Mouse (Mus musculus) stomach, embryonic 16.5 days (tissue): ENCODE results near the gene Lin7c. TPM values are rescaled to one million over a fixed set of nuclear protein-coding genes. Genes with fewer than 3 reads are reported as not detected.
"Not testable (repeated sequence)": the region's sequence is repeated elsewhere in the genome, so short reads cannot be mapped to it uniquely, and the experiment has no call there.

Experiments
- ATAC-seq: fragments of 200-750 bp; cut with Nextera tagmentation; 2 replicates; pipeline ENCODE4 v1.8.0; 2017; ENCODE audit warnings: moderate number of reproducible peaks, moderate TSS enrichment; ENCODE audit not compliant: insufficient read depth, low FRiP score
- H3K27ac ChIP-seq: fragments of 300-500 bp; sonication (generic); 2 replicates; pipeline ENCODE4 v1.5.1; 2014; ENCODE audit warnings: low read length
- H3K27me3 ChIP-seq: fragments of 300-500 bp; sonication (generic); 2 replicates; pipeline ENCODE4 v1.6.1; 2014; ENCODE audit warnings: low read length, control low read depth, mixed read lengths; ENCODE audit not compliant: control insufficient read depth, insufficient read depth
- H3K36me3 ChIP-seq: fragments of 300-500 bp; sonication (generic); 2 replicates; pipeline ENCODE4 v1.6.1; 2014; ENCODE audit warnings: low read length; ENCODE audit not compliant: control insufficient read depth, insufficient read depth
- H3K4me1 ChIP-seq: fragments of 300-500 bp; sonication (generic); 2 replicates; pipeline ENCODE4 v1.6.1; 2014; ENCODE audit warnings: low read length, control low read depth, mixed read lengths; ENCODE audit not compliant: control insufficient read depth, insufficient read depth
- H3K4me2 ChIP-seq: fragments of 300-500 bp; sonication (generic); 2 replicates; pipeline ENCODE4 v1.6.1; 2014; ENCODE audit warnings: low read depth, low read length, mixed read lengths
- H3K4me3 ChIP-seq: fragments of 300-500 bp; sonication (generic); replicated peaks from 2 replicates; pipeline ENCODE4 v1.5.1; 2014; ENCODE audit warnings: mild to moderate bottlenecking, low read length
- H3K9ac ChIP-seq: fragments of 300-500 bp; sonication (generic); 2 replicates; pipeline ENCODE4 v1.6.1; 2014; ENCODE audit warnings: low read length
- H3K9me3 ChIP-seq: fragments of 300-500 bp; sonication (generic); replicated peaks from 2 replicates; pipeline ENCODE4 v1.6.1; 2016; ENCODE audit warnings: low read length, control low read depth; ENCODE audit not compliant: control insufficient read depth
- WGBS: fragments of 180-500 bp; shearing (Covaris S2); extraction: QIAGEN DNeasy Blood & Tissue Kit; methylation state at CpG from one replicate; pipeline ENCODE4 v1.1.7; 2014; 5-methylcytosine and 5-hydroxymethylcytosine counted together
- polyA plus RNA-seq: library from polyadenylated mRNA; unstranded; fragments of >200 nt; fragmentation: Nextera tagmentation; extraction: Ambion mirVana; gene quantifications from 2 replicates; pipeline ENCODE4 v1.2.1, GENCODE M21; 2015

Gene Lin7c
- polyA plus RNA-seq: 73.3 and 75.3 TPM in 2 replicates

- Histone ChIP-seq H3K36me3 (peaks cover 6% of the 10 kb centered on the region; the same call in 1 of the 2 replicates), H3K27me3 (no peaks in the 10 kb centered on the region), H3K4me2 (peak within 1 kb of the TSS; percentile 90), H3K4me3 (peak within 1 kb of the TSS; percentile 99), H3K9ac (peak within 1 kb of the TSS; percentile 98), H3K27ac (peak within 1 kb of the TSS; percentile 87), H3K4me1 (peaks cover 10% of the 10 kb centered on the region), H3K9me3 (no peaks in the 10 kb centered on the region)
- ATAC-seq: peak; percentile 99
- WGBS: under 1% methylated on average over 35 of the region's 42 CpGs
These were observed at the start of gene Lin7c for GRCm38 (mm10) chr2:109890597-109890996. Gene Lin7c (plus strand): TSS chr2:109890853.

DNA sequence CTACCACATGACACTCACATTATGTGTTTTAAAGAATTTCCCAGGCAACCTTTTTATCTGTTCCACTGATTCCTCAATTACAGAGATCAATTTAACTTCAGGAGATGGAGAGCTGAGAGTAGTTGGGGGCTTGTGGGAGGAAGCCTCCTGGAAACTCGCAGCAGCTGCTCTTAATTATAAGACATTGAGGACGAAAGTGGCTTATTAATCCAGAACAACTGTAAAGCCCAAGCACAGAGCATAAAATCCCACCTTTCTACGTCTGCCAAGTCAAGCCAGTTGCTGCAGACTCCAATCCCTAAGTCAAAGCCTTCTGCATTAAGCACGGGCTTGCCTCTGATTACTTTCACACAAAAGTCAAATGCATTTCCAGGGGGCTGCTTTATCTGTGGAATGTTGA, 44.3 kb upstream of the Lin7c start:
- WGBS: 57% methylated on average over 4 of the region's 4 CpGs
- Histone ChIP-seq H3K27me3 (no peaks in the 10 kb centered on the region), H3K36me3 (no peaks in the 10 kb centered on the region), H3K4me1 (no peaks in the 10 kb centered on the region), H3K9ac (no peak overlapping the region), H3K27ac (no peak overlapping the region), H3K4me2 (no peak overlapping the region), H3K9me3 (no peaks in the 10 kb centered on the region), H3K4me3 (no peak overlapping the region)
- ATAC-seq: no peak

- Histone ChIP-seq H3K4me2 (no peak overlapping the region), H3K27ac (no peak overlapping the region), H3K36me3 (no peaks in the 10 kb centered on the region), H3K4me3 (no peak overlapping the region), H3K27me3 (no peaks in the 10 kb centered on the region), H3K4me1 (no peaks in the 10 kb centered on the region), H3K9me3 (no peaks in the 10 kb centered on the region), H3K9ac (no peak overlapping the region)
- ATAC-seq: no peak
- 46% methylated on average over 4 of the region's 4 CpGs for WGBS
These were observed 42.3 kb upstream of the Lin7c start for GRCm38 (mm10) chr2:109848305-109848704.

GRCm38 (mm10) chr2:109848715-109849114, 41.9 kb upstream of the Lin7c start:
- H3K27ac ChIP-seq: no peak overlapping the region
- H3K27me3 ChIP-seq: no peaks in the 10 kb centered on the region
- no peak for ATAC-seq
- H3K9ac ChIP-seq: no peak overlapping the region
- no peaks in the 10 kb centered on the region for H3K4me1 ChIP-seq
- H3K36me3 ChIP-seq: no peaks in the 10 kb centered on the region
- no peaks in the 10 kb centered on the region for H3K9me3 ChIP-seq
- H3K4me2 ChIP-seq: no peak overlapping the region
- no peak overlapping the region for H3K4me3 ChIP-seq
- WGBS: 33% methylated on average over 8 of the region's 8 CpGs

DNA sequence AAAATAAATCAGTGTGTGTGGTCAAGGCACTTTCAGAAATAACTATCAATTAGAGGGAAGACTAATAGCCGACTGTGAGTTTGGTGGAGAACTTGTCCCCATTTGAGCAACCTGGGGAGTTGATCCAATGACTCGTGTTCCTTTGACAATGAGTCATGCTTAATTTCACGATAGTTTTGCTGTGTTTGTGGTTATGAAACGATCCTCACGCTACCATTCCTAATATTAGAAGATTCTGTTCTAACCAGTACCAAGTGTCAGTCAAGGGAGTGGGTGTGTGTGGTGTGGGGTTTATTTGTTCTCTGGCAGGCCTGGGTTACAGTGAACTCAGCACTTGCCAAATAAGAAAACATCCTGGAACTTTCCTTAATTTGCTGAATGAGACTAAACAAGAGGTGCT, 35.1 kb upstream of the Lin7c start:
- Histone ChIP-seq H3K36me3 (no peaks in the 10 kb centered on the region), H3K27me3 (no peaks in the 10 kb centered on the region), H3K4me3 (no peak overlapping the region), H3K4me2 (no peak overlapping the region), H3K4me1 (no peaks in the 10 kb centered on the region), H3K9me3 (no peaks in the 10 kb centered on the region), H3K9ac (no peak overlapping the region), H3K27ac (no peak overlapping the region)
- WGBS: 73% methylated on average over 5 of the region's 5 CpGs
- no peak for ATAC-seq

DNA sequence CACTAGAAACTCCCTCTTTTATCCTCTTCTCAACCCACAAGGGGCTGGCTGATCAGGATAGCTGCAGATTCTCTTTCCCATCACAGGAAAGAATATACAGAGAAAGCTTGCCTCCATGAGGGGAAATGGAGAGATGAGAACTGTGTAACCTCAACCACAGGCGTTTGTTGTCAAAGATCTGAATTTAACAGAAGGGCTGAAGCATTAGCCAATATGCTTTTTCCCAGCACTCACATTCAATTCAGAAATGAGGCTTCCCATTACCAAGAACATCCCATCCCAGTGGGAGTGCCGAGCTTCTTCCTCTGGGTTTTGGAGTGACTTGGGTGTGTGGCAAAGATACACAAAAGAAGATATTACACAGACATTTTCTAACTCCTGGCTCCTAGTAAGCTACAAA, 31.0 kb upstream of the Lin7c start:
- Histone ChIP-seq H3K4me2 (no peak overlapping the region), H3K27ac (no peak overlapping the region), H3K36me3 (no peaks in the 10 kb centered on the region), H3K9me3 (no peaks in the 10 kb centered on the region), H3K27me3 (no peaks in the 10 kb centered on the region), H3K9ac (no peak overlapping the region), H3K4me1 (no peaks in the 10 kb centered on the region), H3K4me3 (no peak overlapping the region)
- 54% methylated on average over 2 of the region's 2 CpGs for WGBS
- no peak for ATAC-seq

DNA sequence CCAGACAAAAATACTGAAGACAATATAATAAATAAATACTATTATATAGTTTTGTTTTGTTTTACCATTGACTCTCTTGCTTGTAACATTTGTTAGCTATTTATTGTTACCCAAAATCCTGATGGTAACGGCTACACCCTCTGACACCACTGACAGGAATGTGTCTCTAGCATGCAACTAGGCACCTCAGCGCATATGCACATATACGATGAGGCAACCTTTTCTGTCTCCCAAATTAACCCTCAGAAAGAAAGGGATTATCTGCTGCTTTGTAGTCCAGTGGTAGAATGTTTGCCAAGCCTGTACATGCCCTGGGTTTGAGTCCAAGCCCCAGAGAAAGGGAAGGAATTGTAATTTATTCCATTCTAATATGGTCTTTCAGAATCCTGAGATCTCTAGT, 29.8 kb upstream of the Lin7c start:
- Histone ChIP-seq H3K4me1 (no peaks in the 10 kb centered on the region), H3K4me3 (no peak overlapping the region), H3K36me3 (no peaks in the 10 kb centered on the region), H3K27me3 (no peaks in the 10 kb centered on the region), H3K27ac (no peak overlapping the region), H3K4me2 (no peak overlapping the region), H3K9ac (no peak overlapping the region), H3K9me3 (no peaks in the 10 kb centered on the region)
- ATAC-seq: no peak
- 90% methylated on average over 3 of the region's 3 CpGs for WGBS

GRCm38 (mm10) chr2:109879429-109879828, 11.2 kb upstream of the Lin7c start:
- H3K27me3 ChIP-seq: not testable (repeated sequence)
- 79% methylated on average over 4 of the region's 4 CpGs for WGBS

DNA sequence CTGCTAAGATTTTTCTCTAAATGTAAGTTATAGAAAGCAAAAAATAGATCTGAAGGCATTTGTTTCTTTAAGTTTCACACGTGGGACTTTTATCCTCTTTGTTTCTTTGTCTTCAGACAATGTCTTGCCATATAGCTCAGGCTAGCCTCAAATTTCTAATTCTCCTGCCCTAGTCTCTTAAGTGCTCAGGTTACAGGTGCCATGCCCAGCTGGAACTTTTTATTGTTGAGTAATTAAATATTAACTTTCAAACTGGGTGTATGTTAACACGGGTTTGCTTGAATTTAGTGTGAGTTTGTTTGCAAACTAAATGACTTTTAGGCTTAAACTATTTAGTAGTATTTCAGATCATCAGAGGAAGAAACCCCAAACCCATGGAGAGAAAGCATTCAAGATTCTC, 9.5 kb upstream of the Lin7c start:
- Histone ChIP-seq H3K27me3 (no peaks in the 10 kb centered on the region), H3K9ac (no peak overlapping the region), H3K27ac (no peak overlapping the region), H3K9me3 (no peaks in the 10 kb centered on the region), H3K4me3 (no peak overlapping the region), H3K4me1 (no peaks in the 10 kb centered on the region), H3K4me2 (no peak overlapping the region), H3K36me3 (no peaks in the 10 kb centered on the region)
- 33% methylated on average over 2 of the region's 2 CpGs for WGBS
- no peak for ATAC-seq

More at GRCm38 (mm10) chr2:109879429-109879828, 11.2 kb upstream of the Lin7c start:
- H3K9ac ChIP-seq, H3K27ac ChIP-seq, H3K9me3 ChIP-seq, H3K4me2 ChIP-seq, H3K36me3 ChIP-seq, ATAC-seq, H3K4me1 ChIP-seq, H3K4me3 ChIP-seq: not testable (repeated sequence)

DNA sequence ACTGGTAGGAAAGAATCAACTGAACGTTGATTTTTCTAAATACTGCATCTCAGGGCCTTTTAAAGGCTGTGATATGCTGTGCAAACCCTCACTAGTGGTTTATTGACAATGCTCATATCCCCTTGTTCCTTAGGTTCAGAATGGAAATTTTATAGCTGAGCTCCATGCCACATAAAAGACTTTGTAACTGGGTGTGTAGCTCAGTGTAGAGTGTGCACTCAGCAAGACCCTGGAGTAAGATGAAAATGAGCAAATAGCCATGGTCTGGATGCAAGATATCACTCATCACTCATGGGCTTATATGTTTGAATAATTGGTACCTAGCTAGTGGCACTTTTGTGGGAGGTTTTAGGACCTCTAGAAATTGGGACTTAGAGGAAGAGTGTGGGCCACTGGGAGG, 9.0 kb upstream of the Lin7c start:
- no peaks in the 10 kb centered on the region for H3K36me3 ChIP-seq
- no peaks in the 10 kb centered on the region for H3K4me1 ChIP-seq
- no peaks in the 10 kb centered on the region for H3K9me3 ChIP-seq
- no peak overlapping the region for H3K4me3 ChIP-seq
- no peaks in the 10 kb centered on the region for H3K27me3 ChIP-seq
- H3K27ac ChIP-seq: no peak overlapping the region
- 44% methylated on average over 1 of the region's 1 CpGs for WGBS
- ATAC-seq: no peak
- H3K9ac ChIP-seq: no peak overlapping the region
- no peak overlapping the region for H3K4me2 ChIP-seq
